Mouse (Mus musculus): Measurements from ENCODE around the gene Hoxb3. TPM values are rescaled to one million over a fixed set of nuclear protein-coding genes. Genes with fewer than 3 reads are reported as not detected.

Hoxb3 gene
- polyA plus RNA-seq, 1 experiment from 2014 or later: 0.65 TPM

DNA sequence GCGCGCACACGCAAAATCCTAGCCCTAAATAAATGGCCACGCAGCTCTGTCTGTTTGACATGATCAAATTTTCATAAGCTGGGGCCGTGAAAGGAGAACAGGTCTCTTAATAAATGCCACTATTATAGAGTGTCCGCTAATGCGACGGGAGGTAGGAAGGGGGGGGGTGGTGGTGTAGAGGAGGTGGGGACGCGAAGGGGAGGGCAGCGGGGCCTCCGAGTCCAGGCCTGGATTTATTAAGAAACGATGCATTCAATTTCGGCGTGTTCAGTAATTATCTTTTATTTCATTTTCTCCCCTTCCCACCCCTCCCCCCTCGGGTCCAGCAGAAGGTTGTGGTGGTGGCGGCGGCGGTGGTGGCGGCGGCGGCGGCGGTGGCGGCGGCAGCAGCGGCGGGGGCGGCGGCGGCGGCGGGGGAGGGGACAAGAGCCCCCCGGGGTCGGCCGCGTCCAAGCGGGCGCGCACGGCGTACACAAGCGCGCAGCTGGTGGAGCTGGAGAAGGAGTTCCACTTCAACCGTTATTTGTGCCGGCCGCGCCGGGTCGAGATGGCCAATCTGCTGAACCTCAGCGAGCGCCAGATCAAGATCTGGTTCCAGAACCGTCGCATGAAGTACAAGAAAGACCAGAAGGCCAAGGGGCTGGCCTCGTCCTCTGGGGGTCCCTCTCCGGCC lies 22.2 kb downstream of the Hoxb3 start:
- peak overlapping the region; percentile 14 for H3K4me3 ChIP-seq (ENCODE audit: low read depth, low read length)
- H3K36me3 ChIP-seq (replicated peaks; ENCODE audit: control insufficient read depth, insufficient read depth, low read depth, low read length): no peaks in the 10 kb centered on the region
- H3K9me3 ChIP-seq (replicated peaks; ENCODE audit: control insufficient read depth, low read length): no peaks in the 10 kb centered on the region
- no peaks in the 10 kb centered on the region; the same call in 1 of the 2 replicates for H3K4me1 ChIP-seq (ENCODE audit: control insufficient read depth, insufficient read depth, low read length)
- no peak overlapping the region for H3K9ac ChIP-seq (replicated peaks; ENCODE audit: low read length)
- under 1% methylated on average over 37 of the region's 56 CpGs for WGBS
- no peak overlapping the region for H3K27ac ChIP-seq (replicated peaks; ENCODE audit: low read depth, low read length)
- DNase-seq (ENCODE audit: low spot score) (no peak), ATAC-seq (replicated peaks; ENCODE audit: insufficient number of reproducible peaks, low FRiP score, low TSS enrichment, low read depth) (no peak)
- peak overlapping the region; percentile 38 for H3K4me2 ChIP-seq (ENCODE audit: low read depth, low read length)
- peaks cover 89% of the 10 kb centered on the region for H3K27me3 ChIP-seq (ENCODE audit: control insufficient read depth, insufficient read depth, low read length)

DNA sequence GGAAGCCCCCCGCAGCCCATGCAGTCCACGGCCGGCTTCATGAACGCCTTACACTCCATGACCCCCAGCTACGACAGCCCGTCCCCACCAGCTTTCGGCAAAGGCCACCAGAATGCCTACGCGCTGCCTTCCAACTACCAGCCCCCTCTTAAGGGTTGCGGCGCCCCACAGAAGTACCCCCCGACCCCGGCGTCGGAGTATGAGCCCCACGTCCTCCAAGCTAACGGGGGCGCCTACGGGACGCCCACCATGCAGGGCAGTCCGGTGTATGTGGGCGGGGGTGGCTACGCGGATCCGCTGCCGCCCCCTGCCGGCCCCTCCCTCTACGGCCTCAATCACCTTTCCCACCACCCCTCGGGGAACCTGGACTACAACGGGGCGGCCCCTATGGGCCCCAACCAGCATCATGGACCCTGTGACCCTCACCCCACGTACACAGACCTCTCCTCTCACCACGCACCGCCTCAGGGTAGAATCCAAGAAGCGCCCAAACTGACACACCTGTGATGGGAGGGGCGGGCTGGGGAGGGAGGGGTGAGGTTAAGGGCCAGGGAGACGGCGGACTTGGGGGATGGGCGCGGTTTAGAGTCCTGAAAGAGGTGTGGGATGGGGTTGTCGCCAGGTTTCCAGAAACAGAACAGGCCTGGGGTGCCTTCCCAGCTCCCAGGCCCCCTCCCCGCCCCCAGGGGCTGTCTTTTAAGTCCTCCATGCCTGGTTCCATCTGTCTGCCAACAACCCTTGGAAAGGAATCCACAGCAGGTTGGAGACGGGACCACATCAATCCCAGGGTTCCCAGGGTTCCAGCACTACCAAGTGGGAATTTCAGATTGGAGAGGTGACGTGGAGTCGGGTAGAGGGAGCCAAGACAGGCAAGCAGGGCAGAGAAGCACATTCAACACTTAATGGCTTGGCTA lies 23.0 kb downstream of the Hoxb3 start:
- H3K9ac ChIP-seq (replicated peaks; ENCODE audit: low read length): no peak overlapping the region
- H3K27ac ChIP-seq (replicated peaks; ENCODE audit: low read depth, low read length): no peak overlapping the region
- peak overlapping the region; percentile 14; the same call in 1 of the 2 replicates for H3K4me3 ChIP-seq (ENCODE audit: low read depth, low read length)
- no peaks in the 10 kb centered on the region for H3K36me3 ChIP-seq (replicated peaks; ENCODE audit: control insufficient read depth, insufficient read depth, low read depth, low read length)
- no peaks in the 10 kb centered on the region for H3K9me3 ChIP-seq (replicated peaks; ENCODE audit: control insufficient read depth, low read length)
- H3K4me1 ChIP-seq (ENCODE audit: control insufficient read depth, insufficient read depth, low read length): no peaks in the 10 kb centered on the region; the same call in 1 of the 2 replicates
- peaks cover 89% of the 10 kb centered on the region for H3K27me3 ChIP-seq (ENCODE audit: control insufficient read depth, insufficient read depth, low read length)
- ATAC-seq (replicated peaks; ENCODE audit: insufficient number of reproducible peaks, low FRiP score, low TSS enrichment, low read depth) (no peak), DNase-seq (ENCODE audit: low spot score) (no peak)
- WGBS: 2% methylated on average over 45 of the region's 45 CpGs
- H3K4me2 ChIP-seq (ENCODE audit: low read depth, low read length): peak overlapping the region; percentile 38

DNA sequence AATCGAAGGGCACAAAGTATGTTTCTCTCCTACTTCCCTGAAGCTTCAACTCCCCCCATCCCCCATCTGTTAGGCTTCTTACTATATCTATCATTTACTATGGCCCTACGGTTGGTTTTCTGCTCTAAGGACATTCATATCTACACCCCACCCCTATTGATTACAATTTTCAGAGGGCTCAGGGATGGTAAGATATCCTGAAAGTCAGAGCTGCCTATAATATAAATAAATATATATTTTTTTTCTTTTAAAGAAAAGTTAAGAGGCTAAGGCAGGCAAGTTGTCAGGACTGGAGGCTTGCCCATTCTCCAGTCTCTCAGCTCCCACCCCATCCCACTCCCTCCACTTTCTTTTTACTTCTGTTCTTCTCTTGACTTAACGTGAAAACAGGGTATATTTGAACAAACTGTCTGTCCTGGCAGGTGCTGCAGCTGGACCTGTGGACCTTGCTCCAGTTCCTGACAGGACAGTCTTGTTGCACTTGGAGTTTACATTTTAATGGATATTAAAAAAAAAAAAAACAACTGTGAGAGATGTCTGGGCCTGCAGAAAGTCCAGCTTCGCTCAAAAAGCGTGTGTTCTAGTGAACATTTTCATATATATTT lies 23.9 kb downstream of the Hoxb3 start:
- Histone ChIP-seq H3K27ac (replicated peaks; ENCODE audit: low read depth, low read length) (no peak overlapping the region), H3K36me3 (replicated peaks; ENCODE audit: control insufficient read depth, insufficient read depth, low read depth, low read length) (no peaks in the 10 kb centered on the region), H3K4me2 (ENCODE audit: low read depth, low read length) (no peak overlapping the region), H3K9ac (replicated peaks; ENCODE audit: low read length) (no peak overlapping the region), H3K9me3 (replicated peaks; ENCODE audit: control insufficient read depth, low read length) (no peaks in the 10 kb centered on the region), H3K4me3 (ENCODE audit: low read depth, low read length) (no peak overlapping the region), H3K4me1 (ENCODE audit: control insufficient read depth, insufficient read depth, low read length) (no peaks in the 10 kb centered on the region), H3K27me3 (ENCODE audit: control insufficient read depth, insufficient read depth, low read length) (peaks cover 90% of the 10 kb centered on the region)
- no peak for DNase-seq (ENCODE audit: low spot score)
- ATAC-seq (replicated peaks; ENCODE audit: insufficient number of reproducible peaks, low FRiP score, low TSS enrichment, low read depth): no peak
- WGBS: 17% methylated on average over 5 of the region's 5 CpGs

DNA sequence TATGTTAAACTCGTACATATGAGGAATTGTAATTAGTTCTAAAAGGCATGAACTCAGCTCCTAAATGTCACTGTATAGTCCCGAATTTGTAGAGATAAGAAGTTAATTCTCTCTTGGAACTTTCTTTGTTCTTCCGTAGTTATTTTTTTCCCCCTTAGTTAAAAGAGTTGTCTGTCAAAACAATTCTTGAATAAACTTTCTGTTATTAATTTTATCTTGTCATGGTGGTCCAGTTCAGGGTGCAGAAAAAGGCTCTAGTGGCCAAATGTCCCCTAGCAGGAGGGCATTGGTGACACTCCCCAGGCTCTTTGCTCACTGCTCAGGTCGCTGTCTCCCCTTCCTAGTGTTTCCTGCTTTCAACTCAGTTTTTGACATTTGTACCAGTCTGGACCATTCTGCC lies 24.6 kb downstream of the Hoxb3 start:
- no peak overlapping the region for H3K9ac ChIP-seq (replicated peaks; ENCODE audit: low read length)
- WGBS: 7% methylated on average over 4 of the region's 4 CpGs
- no peaks in the 10 kb centered on the region for H3K36me3 ChIP-seq (replicated peaks; ENCODE audit: control insufficient read depth, insufficient read depth, low read depth, low read length)
- no peaks in the 10 kb centered on the region for H3K4me1 ChIP-seq (ENCODE audit: control insufficient read depth, insufficient read depth, low read length)
- H3K27ac ChIP-seq (replicated peaks; ENCODE audit: low read depth, low read length): no peak overlapping the region
- DNase-seq (ENCODE audit: low spot score) (no peak), ATAC-seq (replicated peaks; ENCODE audit: insufficient number of reproducible peaks, low FRiP score, low TSS enrichment, low read depth) (no peak)
- H3K4me3 ChIP-seq (ENCODE audit: low read depth, low read length): no peak overlapping the region
- peaks cover 89% of the 10 kb centered on the region for H3K27me3 ChIP-seq (ENCODE audit: control insufficient read depth, insufficient read depth, low read length)
- H3K4me2 ChIP-seq (ENCODE audit: low read depth, low read length): no peak overlapping the region
- no peaks in the 10 kb centered on the region for H3K9me3 ChIP-seq (replicated peaks; ENCODE audit: control insufficient read depth, low read length)

DNA sequence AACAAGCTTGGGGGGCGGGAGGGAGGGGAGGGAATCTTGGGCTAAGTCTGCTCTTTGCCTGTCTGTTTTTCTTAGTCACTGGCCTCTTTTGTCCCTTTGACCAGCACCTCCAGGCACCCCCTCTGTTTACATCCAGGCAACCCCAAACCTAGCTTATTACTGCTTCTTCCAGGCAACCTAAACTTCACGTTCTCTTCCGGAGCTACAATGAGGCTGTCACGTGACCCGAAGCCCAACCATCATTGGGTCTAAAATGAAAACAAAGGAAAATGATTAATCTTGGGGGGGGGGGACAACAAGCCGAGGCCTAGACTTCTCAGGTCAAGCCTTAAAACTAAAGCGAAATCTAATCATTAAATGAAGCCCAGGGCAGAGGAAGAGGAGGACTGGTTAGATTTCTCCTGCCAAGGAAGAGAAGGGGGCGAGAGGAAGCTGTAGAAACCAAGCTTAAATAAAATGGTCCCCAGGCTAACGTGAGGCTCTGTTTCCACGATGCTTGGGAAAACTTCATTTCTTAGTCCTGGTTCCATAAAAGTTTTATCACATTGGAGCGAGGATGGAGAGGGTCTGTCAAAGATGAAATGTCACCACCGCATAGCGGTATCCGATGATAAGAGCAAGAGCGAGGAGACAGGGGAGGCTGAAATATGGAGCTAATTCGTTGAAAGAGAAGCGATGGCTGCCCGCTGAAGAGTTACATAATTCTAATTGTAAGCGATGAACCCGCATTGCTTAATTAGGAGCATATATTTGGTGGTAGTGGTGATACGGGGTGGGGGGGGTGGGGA lies 25.2 kb downstream of the Hoxb3 start:
- ATAC-seq (replicated peaks; ENCODE audit: insufficient number of reproducible peaks, low FRiP score, low TSS enrichment, low read depth) (no peak), DNase-seq (ENCODE audit: low spot score) (no peak)
- H3K9ac ChIP-seq (replicated peaks; ENCODE audit: low read length): no peak overlapping the region
- peaks cover 91% of the 10 kb centered on the region for H3K27me3 ChIP-seq (ENCODE audit: control insufficient read depth, insufficient read depth, low read length)
- WGBS: 5% methylated on average over 21 of the region's 21 CpGs
- H3K4me2 ChIP-seq (ENCODE audit: low read depth, low read length): no peak overlapping the region
- no peaks in the 10 kb centered on the region for H3K4me1 ChIP-seq (ENCODE audit: control insufficient read depth, insufficient read depth, low read length)
- no peaks in the 10 kb centered on the region for H3K9me3 ChIP-seq (replicated peaks; ENCODE audit: control insufficient read depth, low read length)
- H3K4me3 ChIP-seq (ENCODE audit: low read depth, low read length): no peak overlapping the region
- no peak overlapping the region for H3K27ac ChIP-seq (replicated peaks; ENCODE audit: low read depth, low read length)
- no peaks in the 10 kb centered on the region for H3K36me3 ChIP-seq (replicated peaks; ENCODE audit: control insufficient read depth, insufficient read depth, low read depth, low read length)

DNA sequence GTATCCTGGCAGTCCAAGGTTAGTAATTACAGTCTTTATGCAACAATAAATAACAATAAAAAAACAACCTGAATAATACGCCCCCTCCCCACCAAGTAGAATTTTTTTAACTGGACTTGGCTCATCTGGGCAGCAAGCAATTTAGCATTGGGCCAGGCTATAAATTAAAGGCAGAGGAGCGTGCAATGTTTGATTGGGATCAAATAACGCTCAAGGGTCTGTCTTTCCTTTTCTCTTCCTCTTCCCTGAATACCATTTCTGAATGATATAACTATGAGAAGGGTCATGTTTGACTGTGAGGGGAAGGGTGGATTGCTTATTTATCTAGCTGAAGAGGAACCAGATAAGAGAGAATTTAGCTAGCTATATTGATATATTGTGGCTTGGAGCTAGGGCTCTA lies 25.9 kb downstream of the Hoxb3 start:
- ATAC-seq (replicated peaks; ENCODE audit: insufficient number of reproducible peaks, low FRiP score, low TSS enrichment, low read depth) (no peak), DNase-seq (ENCODE audit: low spot score) (no peak)
- no peaks in the 10 kb centered on the region for H3K36me3 ChIP-seq (replicated peaks; ENCODE audit: control insufficient read depth, insufficient read depth, low read depth, low read length)
- peaks cover 85% of the 10 kb centered on the region for H3K27me3 ChIP-seq (ENCODE audit: control insufficient read depth, insufficient read depth, low read length)
- no peaks in the 10 kb centered on the region for H3K9me3 ChIP-seq (replicated peaks; ENCODE audit: control insufficient read depth, low read length)
- no peak overlapping the region for H3K4me2 ChIP-seq (ENCODE audit: low read depth, low read length)
- no peak overlapping the region for H3K9ac ChIP-seq (replicated peaks; ENCODE audit: low read length)
- H3K4me3 ChIP-seq (ENCODE audit: low read depth, low read length): no peak overlapping the region
- no peaks in the 10 kb centered on the region for H3K4me1 ChIP-seq (ENCODE audit: control insufficient read depth, insufficient read depth, low read length)
- WGBS: 7% methylated on average over 3 of the region's 3 CpGs
- H3K27ac ChIP-seq (replicated peaks; ENCODE audit: low read depth, low read length): no peak overlapping the region

DNA sequence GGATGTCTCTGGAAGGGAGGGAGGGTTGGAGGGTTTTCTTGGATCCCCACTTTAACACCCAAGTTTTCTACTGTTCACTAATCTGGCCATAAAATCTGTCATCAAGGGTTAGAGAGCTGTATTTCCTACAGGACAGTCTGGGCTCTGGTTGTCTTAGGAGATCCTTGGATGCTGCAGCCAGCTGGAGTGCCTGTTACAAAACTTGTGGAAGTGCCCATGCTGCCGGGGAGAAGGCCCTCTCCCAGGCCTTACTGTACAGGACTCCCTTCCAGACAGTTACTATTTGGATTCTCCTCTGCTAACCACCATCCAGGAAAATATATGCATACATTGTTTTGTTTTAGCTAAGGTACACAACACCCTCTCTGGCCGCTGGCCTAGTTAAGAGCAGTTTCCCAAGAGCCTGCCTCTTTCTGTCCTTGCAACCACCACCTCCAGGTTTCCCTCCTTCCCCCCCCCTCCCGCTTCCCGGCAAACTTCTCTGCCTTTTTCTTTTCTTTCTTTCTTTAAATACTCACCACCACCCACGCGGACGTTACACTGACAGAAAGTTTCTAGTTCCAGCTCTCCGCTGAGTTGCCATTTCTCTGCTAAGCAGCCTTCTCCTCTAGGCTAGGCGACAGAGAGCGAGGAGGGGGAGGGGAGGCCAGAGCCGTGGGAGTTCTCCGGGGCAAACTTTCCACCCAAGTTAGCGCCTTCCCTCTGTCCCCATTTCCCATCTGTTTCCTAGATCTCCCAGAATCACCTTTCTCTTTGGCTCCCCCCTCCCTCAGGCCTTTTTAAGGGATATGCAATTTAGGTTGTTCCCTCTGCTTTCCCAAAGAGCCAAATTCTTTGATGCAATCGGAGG lies 26.6 kb downstream of the Hoxb3 start:
- no peaks in the 10 kb centered on the region for H3K9me3 ChIP-seq (replicated peaks; ENCODE audit: control insufficient read depth, low read length)
- DNase-seq (ENCODE audit: low spot score): no peak
- H3K27ac ChIP-seq (replicated peaks; ENCODE audit: low read depth, low read length): no peak overlapping the region
- H3K36me3 ChIP-seq (replicated peaks; ENCODE audit: control insufficient read depth, insufficient read depth, low read depth, low read length): no peaks in the 10 kb centered on the region
- ATAC-seq (replicated peaks; ENCODE audit: insufficient number of reproducible peaks, low FRiP score, low TSS enrichment, low read depth): no peak
- H3K4me1 ChIP-seq (ENCODE audit: control insufficient read depth, insufficient read depth, low read length): no peaks in the 10 kb centered on the region
- H3K9ac ChIP-seq (replicated peaks; ENCODE audit: low read length): no peak overlapping the region
- no peak overlapping the region for H3K4me2 ChIP-seq (ENCODE audit: low read depth, low read length)
- 2% methylated on average over 14 of the region's 14 CpGs for WGBS
- H3K4me3 ChIP-seq (ENCODE audit: low read depth, low read length): no peak overlapping the region
- peaks cover 85% of the 10 kb centered on the region for H3K27me3 ChIP-seq (ENCODE audit: control insufficient read depth, insufficient read depth, low read length)
